17 mouse cellular contexts compared by ENCODE assay signal in the genomic region with DNA sequence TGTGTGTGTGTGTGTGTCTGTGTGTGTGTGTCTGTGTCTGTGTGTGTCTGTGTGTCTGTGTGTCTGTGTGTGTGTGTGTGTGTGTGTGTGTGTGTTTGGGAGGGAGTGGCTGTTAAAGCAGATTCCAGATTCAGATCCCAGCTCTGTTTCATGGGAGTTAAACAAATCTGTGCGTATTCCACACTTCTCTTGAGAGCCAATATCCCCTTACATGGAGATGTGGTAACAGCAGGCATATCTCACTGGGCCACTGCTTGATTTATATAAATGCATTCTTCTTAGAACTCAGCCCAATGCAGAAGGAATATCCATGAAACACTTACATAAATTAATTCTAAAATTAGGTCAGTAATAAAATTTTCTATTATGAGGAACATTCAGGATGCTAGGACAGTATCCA.
"Had no signal": no experiment of that assay in that cellular context is flagged by ENCODE, and none has a peak within 500 bp of the region (broad histone marks: within the 10 kb centered on the region; RNA-seq: fewer than 3 reads in every experiment).

No protein-coding gene starts in this region.

- H3K4me2 ChIP-seq: lung, embryonic 15.5 days; midbrain, embryonic 11.5 days; midbrain, embryonic 13.5 days; midbrain, embryonic 15.5 days; neural tube, embryonic 12.5 days; stomach, embryonic 15.5 days had no signal

- DNase-seq: lung, adult 2 months; lung, postnatal 14 days; lung, postnatal 36 days; right cerebral cortex, postnatal 14 days; thymus, adult 18-20 months; thymus, postnatal 14 days; thymus, postnatal 36 days had no signal

- H3K27ac ChIP-seq: lung, embryonic 15.5 days; macrophage; midbrain, embryonic 13.5 days; midbrain, embryonic 15.5 days; neural tube, embryonic 12.5 days; stomach, embryonic 15.5 days; stomach, postnatal 0 days had no signal

- ATAC-seq: lung, postnatal 0 days; midbrain, embryonic 13.5 days; midbrain, embryonic 15.5 days had no signal

- H3K9me3 ChIP-seq: lung, embryonic 15.5 days; midbrain, embryonic 13.5 days; midbrain, embryonic 15.5 days; neural tube, embryonic 12.5 days; stomach, embryonic 15.5 days had no signal

- H3K27me3 ChIP-seq: lung, embryonic 15.5 days; megakaryocyte, embryonic 14.5 days; midbrain, embryonic 13.5 days; midbrain, embryonic 15.5 days; neural tube, embryonic 12.5 days; stomach, embryonic 15.5 days had no signal

- H3K36me3 ChIP-seq: lung, embryonic 15.5 days; midbrain, embryonic 13.5 days; midbrain, embryonic 15.5 days; neural tube, embryonic 12.5 days; stomach, embryonic 15.5 days had no signal

- H3K4me1 ChIP-seq: lung, embryonic 15.5 days; megakaryocyte, embryonic 14.5 days; midbrain, embryonic 13.5 days; midbrain, embryonic 15.5 days; neural tube, embryonic 12.5 days; stomach, embryonic 15.5 days had no signal

- H3K9ac ChIP-seq: lung, embryonic 15.5 days; midbrain, embryonic 13.5 days; midbrain, embryonic 15.5 days; neural tube, embryonic 12.5 days; stomach, embryonic 15.5 days had no signal

- H3K4me3 ChIP-seq: lung, embryonic 15.5 days; megakaryocyte, embryonic 14.5 days; midbrain, embryonic 13.5 days; midbrain, embryonic 15.5 days; neural tube, embryonic 12.5 days; stomach, embryonic 15.5 days had no signal
